Mouse (Mus musculus): ENCODE results near the gene Zcchc12.

Zcchc12 gene

DNA sequence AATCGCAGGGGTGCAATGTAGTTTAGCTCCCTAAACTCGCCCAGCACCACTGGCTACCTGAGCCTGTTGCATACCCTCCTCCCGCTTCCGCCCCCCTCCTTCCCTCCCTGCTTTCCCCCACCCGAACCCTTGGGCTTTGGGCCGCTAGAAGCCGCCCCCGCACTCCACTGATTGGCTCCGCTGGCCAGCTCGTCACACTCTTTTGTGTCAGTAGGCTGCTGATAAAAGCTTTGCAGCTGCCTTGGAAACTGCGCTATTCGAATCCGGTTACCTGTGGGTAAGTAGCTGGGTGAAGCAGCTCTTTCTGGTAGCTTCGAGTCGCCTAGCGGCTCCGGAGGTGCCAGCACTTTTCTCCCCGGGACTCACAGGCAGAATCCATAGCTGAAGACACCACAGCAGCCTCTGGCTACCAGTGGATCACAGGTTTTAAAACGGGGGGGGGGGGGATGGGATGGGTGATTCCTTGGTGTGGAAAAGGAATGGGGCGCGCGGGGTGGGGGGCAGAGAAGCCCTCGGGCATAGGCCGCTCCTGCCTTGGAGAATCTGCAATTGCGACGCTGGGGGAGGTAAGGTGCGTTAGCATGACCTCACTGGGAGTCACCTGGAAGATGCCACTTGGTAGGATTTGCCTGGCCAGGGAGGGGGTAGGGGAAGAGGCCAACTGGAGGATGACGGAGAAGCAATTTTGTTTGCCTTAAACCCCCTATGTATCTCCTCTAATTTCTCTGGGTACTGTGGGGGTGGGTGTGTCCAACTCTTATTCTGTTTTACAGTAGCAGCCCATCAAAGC, at the start of gene Zcchc12:
Zcchc12 (plus strand) TSS at position 169 of the 790 bp plus-strand sequence.
- DNase-seq (ENCODE audit: low read depth, low spot score) = no peak

DNA sequence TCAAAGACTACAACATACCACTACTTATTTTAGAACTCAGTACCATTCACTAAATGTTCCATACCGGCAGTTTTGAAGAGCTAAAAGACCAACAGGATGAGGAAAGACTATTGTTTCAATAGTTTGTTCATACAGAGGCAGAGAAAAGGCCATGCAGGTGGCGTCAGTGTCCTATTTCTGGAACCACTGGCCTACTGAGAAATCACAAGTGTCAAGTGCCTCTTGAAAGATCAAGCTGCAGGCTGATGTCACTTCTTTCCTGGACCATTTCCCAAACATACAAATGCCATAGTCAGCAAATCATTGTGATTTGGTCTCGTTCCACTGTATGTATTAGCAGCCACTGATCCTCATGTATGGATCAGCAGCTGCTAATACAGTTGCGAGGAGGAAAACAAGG, 49.0 kb upstream of the Zcchc12 start:
- DNase-seq (ENCODE audit: low read depth, low spot score) = no peak

DNA sequence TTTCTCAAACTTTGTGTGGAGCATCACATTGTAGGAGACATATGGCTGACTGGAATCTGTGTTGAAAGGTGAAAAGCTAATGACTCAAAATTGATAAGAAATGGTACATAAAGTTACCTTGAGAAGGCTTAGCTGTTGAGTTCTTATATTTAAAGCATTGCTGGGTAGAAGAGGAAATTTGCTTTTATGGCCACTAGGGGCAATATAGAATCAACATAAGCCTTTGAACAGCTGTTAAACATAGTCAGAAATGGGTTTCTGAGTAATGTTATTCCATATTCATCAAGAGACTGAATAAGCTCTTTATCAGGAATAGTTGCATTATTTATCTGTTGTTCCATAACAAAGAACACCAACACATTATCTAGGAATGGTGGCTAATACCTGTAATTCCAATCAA, 45.6 kb upstream of the Zcchc12 start:
- peak; percentile 14 for DNase-seq (ENCODE audit: low read depth, low spot score)

DNA sequence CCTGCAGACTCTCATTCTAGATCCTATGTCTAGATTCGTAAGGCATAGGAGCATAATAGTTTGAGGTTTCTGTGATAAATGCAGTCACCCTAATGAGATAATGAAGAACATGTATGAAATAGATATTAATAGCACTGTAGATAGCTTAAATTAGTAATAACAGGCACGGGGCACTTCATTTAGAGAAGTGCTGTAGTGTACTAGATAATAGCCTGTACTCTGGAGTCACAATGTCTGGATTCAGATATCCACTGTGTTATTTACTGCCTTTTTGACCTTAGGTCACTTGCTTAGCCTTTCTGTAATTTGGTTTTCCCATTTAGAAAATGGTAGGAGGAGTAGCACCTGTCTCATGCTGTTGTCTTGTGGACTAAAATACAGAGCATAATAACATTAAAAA, 39.0 kb upstream of the Zcchc12 start:
- no peak for DNase-seq (ENCODE audit: low read depth, low spot score)

DNA sequence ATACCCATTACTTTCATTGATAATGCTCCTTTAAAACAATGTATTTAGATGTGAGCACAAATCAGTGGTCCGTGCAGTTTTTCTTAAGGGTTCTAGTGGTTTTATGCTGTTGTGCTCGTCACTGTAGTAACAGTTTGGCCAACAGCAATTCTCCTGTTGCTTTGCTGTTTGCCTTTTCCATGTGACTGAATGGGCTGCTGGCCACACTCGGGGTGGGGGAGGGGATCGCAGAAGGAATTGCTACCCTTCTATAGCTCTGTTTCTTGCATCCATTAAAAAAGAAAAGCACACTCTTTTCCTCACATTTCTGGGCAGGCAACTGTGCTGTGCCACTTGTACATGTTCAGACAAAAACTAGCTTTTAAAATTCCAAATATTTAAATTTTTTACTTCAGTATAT, 34.1 kb upstream of the Zcchc12 start:
- DNase-seq (ENCODE audit: low read depth, low spot score) = no peak

DNA sequence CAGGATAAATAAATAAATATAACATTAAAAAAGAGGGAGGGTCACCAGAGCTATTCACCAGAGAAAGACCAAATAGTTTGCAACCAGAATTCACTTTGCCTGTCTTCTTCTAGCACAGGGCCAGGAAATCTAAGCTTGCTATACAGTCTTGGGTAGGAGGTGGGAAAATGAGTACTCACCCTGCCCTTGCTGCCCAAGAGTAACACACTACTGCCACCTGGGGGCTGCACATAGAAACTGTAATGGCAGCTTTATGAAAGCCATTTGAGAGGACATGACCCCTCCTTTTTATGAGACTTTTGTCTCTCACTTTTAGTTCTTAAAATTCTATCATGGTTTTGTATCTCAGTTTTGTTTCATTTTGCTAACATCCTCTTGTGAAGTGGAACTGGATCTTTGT, 12.1 kb upstream of the Zcchc12 start:
- peak; percentile 73 for DNase-seq (ENCODE audit: low read depth, low spot score)

DNA sequence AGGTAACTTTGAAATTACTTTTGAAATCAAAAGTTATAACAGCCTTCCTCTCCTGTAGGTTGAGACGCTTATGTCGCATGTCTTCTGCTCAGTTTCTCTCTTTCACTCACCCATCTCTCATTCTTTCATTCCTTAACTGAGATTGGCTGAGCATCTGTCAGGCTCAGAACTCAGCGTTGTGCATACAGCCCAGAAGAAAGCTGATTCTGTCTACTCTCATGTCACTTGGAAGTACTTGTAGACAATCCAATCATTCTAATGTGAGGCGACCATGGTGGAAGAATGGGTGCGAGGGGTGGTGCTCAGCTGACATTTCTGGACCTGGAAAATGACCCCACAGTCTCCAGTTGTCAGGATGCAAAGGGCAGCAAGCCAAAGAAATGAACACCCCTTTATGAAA, 9.7 kb upstream of the Zcchc12 start:
- DNase-seq (ENCODE audit: low read depth, low spot score) = no peak

DNA sequence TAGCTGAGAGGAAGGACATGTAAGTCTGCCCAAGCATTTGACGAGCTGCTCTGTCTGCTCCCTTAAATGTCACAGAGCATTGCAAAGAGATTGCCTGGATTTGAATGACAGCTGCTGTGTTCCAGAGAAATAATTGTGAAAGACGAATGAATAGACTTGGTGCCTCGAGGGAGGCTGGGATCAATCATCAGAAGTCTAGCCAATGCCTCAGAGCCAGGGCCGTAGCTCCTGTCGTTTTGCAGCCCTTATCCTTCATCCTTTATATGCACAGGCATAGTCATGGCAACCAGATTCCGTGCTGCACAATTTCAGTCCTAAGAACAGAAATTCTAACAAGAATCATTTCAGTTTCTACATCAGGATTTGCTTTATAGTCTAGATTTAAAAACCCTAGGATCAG, 9.3 kb upstream of the Zcchc12 start:
- DNase-seq (ENCODE audit: low read depth, low spot score) = no peak

DNA sequence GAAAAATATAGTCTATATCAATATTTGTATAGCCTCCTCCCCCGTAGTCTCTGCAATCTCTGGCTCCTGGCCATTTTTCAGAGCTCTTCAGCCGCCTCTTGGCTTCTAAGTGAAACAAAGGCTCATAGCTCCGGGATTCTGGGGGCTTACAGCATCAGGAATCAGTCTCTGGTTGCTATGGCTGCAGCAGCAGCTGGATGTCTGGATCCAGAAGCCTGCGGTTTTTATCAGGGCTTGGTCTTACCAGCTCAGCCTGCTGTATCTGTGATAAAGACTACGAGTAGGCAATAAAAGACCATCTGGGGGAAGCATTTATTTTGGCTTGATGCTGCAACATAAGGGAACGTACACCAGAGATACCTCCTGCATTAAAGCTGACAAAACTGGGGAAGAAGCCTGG, 1.8 kb upstream of the Zcchc12 start:
- DNase-seq (ENCODE audit: low read depth, low spot score) = no peak

DNA sequence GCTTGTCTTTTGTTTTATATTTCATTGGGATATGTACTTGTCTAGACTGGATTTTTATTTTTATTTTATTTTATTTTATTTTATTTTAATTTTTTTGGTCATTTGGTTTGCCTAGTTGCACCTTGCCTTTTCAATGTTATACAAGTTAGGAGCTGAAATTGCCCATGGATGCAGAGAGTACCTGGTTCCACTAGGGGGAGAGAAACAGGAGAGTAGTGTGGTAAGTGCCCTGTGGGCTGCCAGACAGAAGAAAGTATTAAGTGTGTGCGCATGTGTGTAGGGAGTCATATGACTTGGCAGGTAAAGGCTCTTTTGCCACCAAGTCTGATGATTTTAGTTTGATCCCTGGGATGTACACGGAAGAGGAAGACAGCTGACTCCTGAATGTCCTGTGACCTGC, 13.8 kb downstream of the Zcchc12 start:
- no peak for DNase-seq (ENCODE audit: low read depth, low spot score)

DNA sequence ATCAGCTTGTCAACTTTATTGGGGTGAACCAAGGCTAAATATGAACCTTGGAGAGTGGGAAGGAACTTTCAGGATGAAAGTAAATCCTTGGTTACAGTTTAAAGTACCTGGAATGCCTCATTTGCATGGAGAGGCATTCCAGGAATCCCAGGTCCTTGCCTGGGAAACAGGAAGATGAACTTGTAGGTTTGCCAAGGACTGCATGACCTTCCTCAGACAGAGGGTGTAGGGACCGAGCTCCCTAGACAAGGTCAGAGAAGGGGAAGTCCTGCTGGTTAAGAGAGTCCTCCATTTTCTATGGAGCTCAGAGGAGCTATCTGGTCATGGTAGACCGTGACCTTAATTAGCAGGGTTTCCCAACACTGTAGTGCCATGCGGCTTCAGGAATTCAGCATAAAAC, 15.5 kb downstream of the Zcchc12 start:
- DNase-seq (ENCODE audit: low read depth, low spot score) = no peak

DNA sequence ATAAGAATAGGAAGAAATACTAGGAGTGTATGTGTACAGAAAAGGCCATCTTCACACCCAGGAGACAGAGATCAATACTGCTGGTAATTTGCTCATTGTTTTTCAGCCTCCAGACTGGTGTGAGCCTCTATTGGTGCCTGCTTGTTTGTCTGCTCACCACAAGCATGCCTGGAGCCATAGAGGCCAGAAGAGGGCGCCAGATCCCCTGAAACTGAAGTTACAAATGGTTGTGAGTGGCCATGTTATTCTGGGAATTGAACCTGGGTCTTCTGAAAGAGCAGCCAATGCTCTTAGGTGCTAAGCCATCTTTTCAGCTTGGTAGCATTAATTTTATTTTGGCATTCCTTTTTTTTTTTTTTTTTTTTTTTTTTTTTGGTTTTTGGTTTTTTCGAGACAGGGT, 25.7 kb downstream of the Zcchc12 start:
- no peak for DNase-seq (ENCODE audit: low read depth, low spot score)

DNA sequence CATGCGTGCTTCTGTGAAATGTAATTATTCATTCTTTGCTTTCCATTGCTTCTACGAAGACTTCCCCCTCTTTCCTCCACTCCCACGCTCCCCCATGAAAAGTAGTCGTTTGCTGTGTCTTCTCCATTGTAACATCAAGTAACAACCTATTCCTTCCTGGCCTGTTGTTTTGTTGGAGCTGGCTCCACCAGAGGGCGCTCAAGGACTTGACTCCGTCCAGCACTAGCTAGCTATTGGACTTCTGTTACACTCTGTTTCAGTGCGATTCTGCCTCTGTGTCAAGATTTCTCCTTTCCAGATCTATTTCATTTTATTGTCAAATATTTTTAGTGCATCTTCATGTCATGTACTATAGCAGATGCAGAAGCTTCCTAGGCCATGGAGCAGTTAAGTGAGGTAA, 30.1 kb downstream of the Zcchc12 start:
- peak; percentile 78 for DNase-seq (ENCODE audit: low read depth, low spot score)

DNA sequence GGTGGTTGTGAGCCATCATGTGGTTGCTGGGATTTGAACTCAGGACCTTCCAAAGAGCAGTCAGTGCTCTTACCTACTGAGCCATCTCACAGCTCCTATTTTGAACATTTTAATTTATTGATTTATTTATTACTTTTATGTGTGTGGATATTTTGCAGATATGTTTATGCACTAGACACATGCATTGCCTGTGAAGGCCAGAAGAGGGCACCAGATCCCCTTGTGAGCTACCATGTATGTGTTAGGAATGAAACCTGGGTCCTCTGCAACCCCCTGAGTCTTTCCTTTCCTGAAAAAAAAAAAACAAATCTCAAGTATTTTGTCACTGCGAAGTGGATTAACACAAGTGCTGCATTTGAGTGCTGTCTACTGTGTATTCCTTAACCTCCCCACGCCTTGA, 30.9 kb downstream of the Zcchc12 start:
- peak; percentile 58 for DNase-seq (ENCODE audit: low read depth, low spot score)

DNA sequence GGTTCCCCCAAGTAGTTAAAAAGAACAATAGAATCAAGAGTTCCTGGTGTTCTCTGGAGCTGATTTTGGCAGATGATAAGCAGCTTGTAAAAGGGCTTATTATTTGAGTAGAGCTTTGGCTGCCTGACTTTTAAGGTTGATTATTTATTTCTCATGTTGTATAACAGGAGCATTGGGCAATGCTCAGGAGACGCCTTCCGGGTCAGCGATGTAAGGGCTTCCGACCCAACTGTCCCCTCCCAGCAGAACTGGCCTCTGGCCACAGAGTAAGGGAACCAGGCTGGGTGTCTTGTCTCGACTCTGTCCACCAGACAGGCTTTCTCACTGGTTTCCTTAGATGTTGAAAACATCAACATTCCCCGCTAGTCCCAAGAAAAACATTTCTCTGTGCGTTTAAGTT, 33.2 kb downstream of the Zcchc12 start:
- DNase-seq (ENCODE audit: low read depth, low spot score) = no peak

DNA sequence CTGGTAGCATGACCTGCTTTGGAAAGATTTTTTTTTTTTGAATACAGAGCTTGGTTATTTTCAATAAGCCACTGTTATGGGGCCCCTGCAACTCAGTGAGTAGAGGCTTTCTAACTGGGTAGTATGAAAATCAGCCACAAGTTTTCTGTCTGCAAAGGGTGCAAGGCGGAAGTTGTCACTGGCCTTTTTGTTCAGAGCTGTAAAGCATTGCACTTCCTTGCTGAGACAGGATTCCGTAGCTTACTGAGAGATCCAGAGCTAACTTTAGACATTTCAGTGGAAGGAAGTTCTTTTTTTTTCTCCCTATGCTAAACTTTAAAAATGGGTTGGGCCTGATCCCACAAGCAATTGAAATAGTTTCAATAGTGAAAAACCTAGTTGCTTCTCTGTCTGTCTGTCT, 33.6 kb downstream of the Zcchc12 start:
- no peak for DNase-seq (ENCODE audit: low read depth, low spot score)

DNA sequence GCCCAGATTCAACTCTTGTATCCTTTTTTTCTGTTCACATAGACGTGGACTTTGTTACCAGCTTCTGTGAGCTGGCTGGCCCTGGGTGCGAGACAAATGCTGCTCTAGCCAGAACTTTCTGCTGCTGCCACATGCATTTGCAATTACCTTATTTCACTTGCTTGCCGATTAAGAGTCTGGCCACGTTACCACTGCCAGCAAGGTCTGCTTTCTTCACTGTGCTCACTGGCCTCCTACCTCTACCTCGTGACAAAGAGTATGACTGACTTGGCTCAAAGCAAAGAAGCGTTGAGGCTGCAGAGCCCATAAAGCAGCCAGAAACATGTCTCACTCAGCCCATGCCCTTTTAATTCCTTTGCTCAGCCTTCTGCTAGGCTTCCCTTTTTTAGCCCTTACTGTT, 39.9 kb downstream of the Zcchc12 start:
- DNase-seq (ENCODE audit: low read depth, low spot score) = no peak
